Mouse (Mus musculus): Measurements from ENCODE around the gene Arf1.
A peak's percentile ranks its signal among the peaks of the same experiment; 100 is the strongest.

Gene Arf1

GRCm38 (mm10) chr11:59228122-59228953 is at the start of gene Arf1:
TSS of gene Arf1 (minus strand) at chr11:59228270.
- DNase-seq (ENCODE audit: low spot score in 2 of 2) = peak; percentile 97

- no peak for DNase-seq (ENCODE audit: low spot score in 2 of 2)
Measured at GRCm38 (mm10) chr11:59276877-59277276, 48.8 kb upstream of the Arf1 start.

- no peak for DNase-seq (ENCODE audit: low spot score in 2 of 2)
Measured at GRCm38 (mm10) chr11:59274184-59274583, 46.1 kb upstream of the Arf1 start.

- no peak for DNase-seq (ENCODE audit: low spot score in 2 of 2)
Measured at GRCm38 (mm10) chr11:59266727-59267126, 38.7 kb upstream of the Arf1 start.

- DNase-seq (ENCODE audit: low spot score in 2 of 2) = no peak
Measured at GRCm38 (mm10) chr11:59265154-59265813, 37.2 kb upstream of the Arf1 start.

GRCm38 (mm10) chr11:59264593-59264992 is 36.5 kb upstream of the Arf1 start:
- DNase-seq (ENCODE audit: low spot score in 2 of 2) = no peak

- peak; percentile 73 to 76 for DNase-seq (ENCODE audit: low spot score in 2 of 2)
Measured at GRCm38 (mm10) chr11:59263870-59264563, 35.9 kb upstream of the Arf1 start.

GRCm38 (mm10) chr11:59262308-59262707 is 34.2 kb upstream of the Arf1 start:
- DNase-seq (ENCODE audit: low spot score in 2 of 2) = no peak

GRCm38 (mm10) chr11:59260706-59261493 is 32.8 kb upstream of the Arf1 start:
- DNase-seq (ENCODE audit: low spot score in 2 of 2) = no peak

- no peak for DNase-seq (ENCODE audit: low spot score in 2 of 2)
Measured at GRCm38 (mm10) chr11:59259647-59260046, 31.6 kb upstream of the Arf1 start.

- no peak for DNase-seq (ENCODE audit: low spot score in 2 of 2)
Measured at GRCm38 (mm10) chr11:59248101-59248500, 20.0 kb upstream of the Arf1 start.

- no peak for DNase-seq (ENCODE audit: low spot score in 2 of 2)
Measured at GRCm38 (mm10) chr11:59243856-59244255, 15.8 kb upstream of the Arf1 start.

- DNase-seq (ENCODE audit: low spot score in 2 of 2) = no peak
Measured at GRCm38 (mm10) chr11:59241841-59242240, 13.8 kb upstream of the Arf1 start.

GRCm38 (mm10) chr11:59239796-59240195 is 11.7 kb upstream of the Arf1 start:
- DNase-seq (ENCODE audit: low spot score in 2 of 2) = no peak

- DNase-seq (ENCODE audit: low spot score in 2 of 2) = no peak
Measured at GRCm38 (mm10) chr11:59239428-59239785, 11.3 kb upstream of the Arf1 start.

- DNase-seq (ENCODE audit: low spot score in 2 of 2) = peak; percentile 69 to 73
Measured at GRCm38 (mm10) chr11:59238525-59239427, 10.7 kb upstream of the Arf1 start.

GRCm38 (mm10) chr11:59232797-59233196 is 4.7 kb upstream of the Arf1 start:
- no peak for DNase-seq (ENCODE audit: low spot score in 2 of 2)

GRCm38 (mm10) chr11:59230144-59230760 is 2.2 kb upstream of the Arf1 start:
- DNase-seq (ENCODE audit: low spot score in 2 of 2) = peak; percentile 67 to 74

- DNase-seq (ENCODE audit: low spot score in 2 of 2) = peak; percentile 55 to 69
Measured at GRCm38 (mm10) chr11:59227604-59228121, 407 bp downstream of the Arf1 start.

Data from right cerebral cortex, postnatal 10 days (tissue).